Mouse (Mus musculus): Measurements from ENCODE around the gene Gpd2. TPM values are rescaled to one million over a fixed set of nuclear protein-coding genes. Genes with fewer than 3 reads are reported as not detected.

Gene Gpd2
- polyA plus RNA-seq, 1 experiment: 4.8 TPM

GRCm38 (mm10) chr2:57396061-57396460, 158.6 kb downstream of the Gpd2 start:
- Histone ChIP-seq H3K27me3 (ENCODE audit: control insufficient read depth, insufficient read depth, low read length) (no peaks in the 10 kb centered on the region), H3K27ac (ENCODE audit: insufficient read depth, low read length) (no peak overlapping the region), H3K4me3 (ENCODE audit: extremely low read depth, insufficient read depth, insufficient read length) (no peak overlapping the region), H3K36me3 (ENCODE audit: control insufficient read depth, insufficient read depth, low read length) (no peaks in the 10 kb centered on the region), H3K4me1 (ENCODE audit: control insufficient read depth, insufficient read depth, insufficient read length) (no peaks in the 10 kb centered on the region)
- WGBS: 91% methylated on average over 13 of the region's 13 CpGs
- no peak for DNase-seq (ENCODE audit: low read depth in 1 of 2, low spot score in 2 of 2)
- no peak for TF ChIP-seq POLR2A (IDR thresholded peaks at IDR 0.05; ENCODE audit: low read depth, low read length)

GRCm38 (mm10) chr2:57397727-57398126, 160.3 kb downstream of the Gpd2 start:
- WGBS: 87% methylated on average over 3 of the region's 3 CpGs
- DNase-seq (ENCODE audit: low read depth in 1 of 2, low spot score in 2 of 2): no peak
- H3K4me1 ChIP-seq (ENCODE audit: control insufficient read depth, insufficient read depth, insufficient read length): no peaks in the 10 kb centered on the region
- TF ChIP-seq POLR2A (IDR thresholded peaks at IDR 0.05; ENCODE audit: low read depth, low read length) (no peak), CTCF (IDR thresholded peaks at IDR 0.05; ENCODE audit: extremely low read depth, insufficient read depth, insufficient read length, insufficient replicate concordance) (no peak)
- no peaks in the 10 kb centered on the region for H3K36me3 ChIP-seq (ENCODE audit: control insufficient read depth, insufficient read depth, low read length)
- no peak overlapping the region for H3K4me3 ChIP-seq (ENCODE audit: extremely low read depth, insufficient read depth, insufficient read length)
- H3K27ac ChIP-seq (ENCODE audit: insufficient read depth, low read length): no peak overlapping the region
- H3K27me3 ChIP-seq (ENCODE audit: control insufficient read depth, insufficient read depth, low read length): no peaks in the 10 kb centered on the region

DNA sequence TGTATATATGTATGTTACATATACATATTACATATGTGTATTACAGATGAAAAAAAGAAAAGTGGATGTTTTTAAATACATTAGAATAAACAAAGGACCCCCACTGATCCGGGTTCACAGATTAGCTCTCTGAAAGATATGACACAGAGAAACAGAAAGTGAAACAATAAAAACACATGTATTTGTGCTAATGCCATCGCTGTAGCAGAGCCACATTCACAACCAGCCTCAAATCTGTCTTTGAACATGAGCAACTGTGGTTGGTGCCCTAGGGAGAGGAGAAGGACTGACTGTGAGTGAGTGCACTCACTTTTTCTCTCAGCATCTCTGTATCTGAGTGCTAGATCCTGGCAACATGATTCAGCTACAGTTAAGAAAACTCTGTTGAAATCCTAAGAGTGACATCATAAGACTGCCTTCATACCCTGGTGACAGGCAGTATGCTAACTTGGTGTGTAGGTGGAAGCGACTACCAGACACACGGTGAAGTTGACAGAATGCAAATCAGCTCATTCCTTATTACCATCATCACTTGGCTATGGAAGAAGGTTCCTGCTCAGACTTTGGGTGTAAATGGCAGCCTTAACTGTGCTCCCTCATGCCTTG, 170.1 kb downstream of the Gpd2 start:
- TF ChIP-seq POLR2A (IDR thresholded peaks at IDR 0.05; ENCODE audit: low read depth, low read length): no peak
- no peak for TF ChIP-seq CTCF (IDR thresholded peaks at IDR 0.05; ENCODE audit: extremely low read depth, insufficient read depth, insufficient read length, insufficient replicate concordance)
- Histone ChIP-seq H3K4me1 (ENCODE audit: control insufficient read depth, insufficient read depth, insufficient read length) (no peaks in the 10 kb centered on the region), H3K36me3 (ENCODE audit: control insufficient read depth, insufficient read depth, low read length) (no peaks in the 10 kb centered on the region), H3K4me3 (ENCODE audit: extremely low read depth, insufficient read depth, insufficient read length) (no peak overlapping the region), H3K27ac (ENCODE audit: insufficient read depth, low read length) (no peak overlapping the region), H3K27me3 (ENCODE audit: control insufficient read depth, insufficient read depth, low read length) (no peaks in the 10 kb centered on the region)
- no peak for DNase-seq (ENCODE audit: low read depth in 1 of 2, low spot score in 2 of 2)
- 37% methylated on average over 4 of the region's 4 CpGs for WGBS

GRCm38 (mm10) chr2:57408413-57408812, 171.0 kb downstream of the Gpd2 start:
- no peak for DNase-seq (ENCODE audit: low read depth in 1 of 2, low spot score in 2 of 2)
- Histone ChIP-seq H3K27me3 (ENCODE audit: control insufficient read depth, insufficient read depth, low read length) (no peaks in the 10 kb centered on the region), H3K27ac (ENCODE audit: insufficient read depth, low read length) (no peak overlapping the region), H3K36me3 (ENCODE audit: control insufficient read depth, insufficient read depth, low read length) (no peaks in the 10 kb centered on the region), H3K4me1 (ENCODE audit: control insufficient read depth, insufficient read depth, insufficient read length) (no peaks in the 10 kb centered on the region), H3K4me3 (ENCODE audit: extremely low read depth, insufficient read depth, insufficient read length) (no peak overlapping the region)
- WGBS: 85% methylated on average over 4 of the region's 4 CpGs
- no peak for TF ChIP-seq CTCF (IDR thresholded peaks at IDR 0.05; ENCODE audit: extremely low read depth, insufficient read depth, insufficient read length, insufficient replicate concordance)
- no peak for TF ChIP-seq POLR2A (IDR thresholded peaks at IDR 0.05; ENCODE audit: low read depth, low read length)

GRCm38 (mm10) chr2:57411551-57411950, 174.1 kb downstream of the Gpd2 start:
- Histone ChIP-seq H3K27ac (ENCODE audit: insufficient read depth, low read length) (no peak overlapping the region), H3K4me3 (ENCODE audit: extremely low read depth, insufficient read depth, insufficient read length) (no peak overlapping the region), H3K4me1 (ENCODE audit: control insufficient read depth, insufficient read depth, insufficient read length) (no peaks in the 10 kb centered on the region), H3K27me3 (ENCODE audit: control insufficient read depth, insufficient read depth, low read length) (no peaks in the 10 kb centered on the region), H3K36me3 (ENCODE audit: control insufficient read depth, insufficient read depth, low read length) (no peaks in the 10 kb centered on the region)
- WGBS: 91% methylated on average over 2 of the region's 2 CpGs
- TF ChIP-seq CTCF (IDR thresholded peaks at IDR 0.05; ENCODE audit: extremely low read depth, insufficient read depth, insufficient read length, insufficient replicate concordance): no peak
- no peak for TF ChIP-seq POLR2A (IDR thresholded peaks at IDR 0.05; ENCODE audit: low read depth, low read length)
- no peak for DNase-seq (ENCODE audit: low read depth in 1 of 2, low spot score in 2 of 2)

DNA sequence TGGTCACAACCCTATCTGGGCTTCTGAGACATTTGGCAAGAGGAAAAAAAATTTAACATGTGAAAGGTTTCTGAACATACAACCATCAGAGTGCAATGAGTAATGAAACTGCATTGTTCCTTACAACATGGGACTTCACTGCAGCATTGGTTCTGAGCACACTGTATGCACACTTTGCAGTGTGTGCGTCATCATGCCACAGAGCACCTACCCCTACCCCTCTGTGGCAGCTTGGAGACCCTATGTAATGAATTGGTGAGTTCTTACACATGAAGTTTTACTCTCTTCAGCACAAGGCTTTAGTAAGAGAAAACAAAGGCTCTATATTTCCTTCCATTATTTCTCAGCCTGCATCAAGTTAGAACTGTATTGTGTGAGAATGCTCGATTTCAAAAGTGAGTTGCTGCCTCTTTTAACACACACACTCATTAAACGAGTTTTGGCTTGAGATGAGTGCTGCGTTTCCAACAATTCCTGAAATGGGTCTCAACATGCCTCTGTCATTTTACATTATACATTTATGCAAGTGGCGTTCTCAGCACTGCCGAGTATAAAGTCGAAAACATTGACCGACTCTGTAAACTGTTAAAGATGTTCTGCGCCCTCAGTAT, 177.2 kb downstream of the Gpd2 start:
- Histone ChIP-seq H3K4me1 (ENCODE audit: control insufficient read depth, insufficient read depth, insufficient read length) (no peaks in the 10 kb centered on the region), H3K27me3 (ENCODE audit: control insufficient read depth, insufficient read depth, low read length) (no peaks in the 10 kb centered on the region), H3K36me3 (ENCODE audit: control insufficient read depth, insufficient read depth, low read length) (no peaks in the 10 kb centered on the region), H3K27ac (ENCODE audit: insufficient read depth, low read length) (no peak overlapping the region), H3K4me3 (ENCODE audit: extremely low read depth, insufficient read depth, insufficient read length) (no peak overlapping the region)
- 89% methylated on average over 9 of the region's 9 CpGs for WGBS
- DNase-seq (ENCODE audit: low read depth in 1 of 2, low spot score in 2 of 2): no peak
- TF ChIP-seq POLR2A (IDR thresholded peaks at IDR 0.05; ENCODE audit: low read depth, low read length): no peak
- TF ChIP-seq CTCF (IDR thresholded peaks at IDR 0.05; ENCODE audit: extremely low read depth, insufficient read depth, insufficient read length, insufficient replicate concordance): no peak

- no peaks in the 10 kb centered on the region for H3K36me3 ChIP-seq (ENCODE audit: control insufficient read depth, insufficient read depth, low read length)
- TF ChIP-seq POLR2A (IDR thresholded peaks at IDR 0.05; ENCODE audit: low read depth, low read length) (no peak), CTCF (IDR thresholded peaks at IDR 0.05; ENCODE audit: extremely low read depth, insufficient read depth, insufficient read length, insufficient replicate concordance) (no peak)
- 100% methylated on average over 1 of the region's 1 CpGs for WGBS
- H3K4me1 ChIP-seq (ENCODE audit: control insufficient read depth, insufficient read depth, insufficient read length): no peaks in the 10 kb centered on the region
- H3K27ac ChIP-seq (ENCODE audit: insufficient read depth, low read length): no peak overlapping the region
- DNase-seq (ENCODE audit: low read depth in 1 of 2, low spot score in 2 of 2): no peak
- no peaks in the 10 kb centered on the region for H3K27me3 ChIP-seq (ENCODE audit: control insufficient read depth, insufficient read depth, low read length)
- H3K4me3 ChIP-seq (ENCODE audit: extremely low read depth, insufficient read depth, insufficient read length): no peak overlapping the region
Measured at GRCm38 (mm10) chr2:57416711-57417110, 179.3 kb downstream of the Gpd2 start.

Other genes with a start within 250 kb of the Gpd2 start
- gene Nr4a2, start 113.6 kb upstream of the Gpd2 start, polyA plus RNA-seq (2012; rRNA removed): 0.61 and 1.4 TPM in 2 replicates